Mouse (Mus musculus): ENCODE results near the gene Olfr247.
"Not testable (repeated sequence)": the region's sequence is repeated elsewhere in the genome, so short reads cannot be mapped to it uniquely, and the experiment has no call there.

Gene Olfr247

GRCm38 (mm10) chr10:129976040-129976439, at the start of gene Olfr247:
Olfr247 (minus strand) TSS chr10:129976140.
- not testable (repeated sequence) for DNase-seq (ENCODE audit: low read depth in 1 of 2, low spot score in 2 of 2)

- DNase-seq (ENCODE audit: low read depth in 1 of 2, low spot score in 2 of 2), result no peak
Observed at GRCm38 (mm10) chr10:130012321-130012720, 36.4 kb upstream of the Olfr247 start, which contains the start of gene Olfr820. Olfr820 (plus strand) TSS chr10:130012621.

- not testable (repeated sequence) for DNase-seq (ENCODE audit: low read depth in 1 of 2, low spot score in 2 of 2)
Observed at GRCm38 (mm10) chr10:130005366-130005765, 29.4 kb upstream of the Olfr247 start.

- not testable (repeated sequence) for DNase-seq (ENCODE audit: low read depth in 1 of 2, low spot score in 2 of 2)
Observed at GRCm38 (mm10) chr10:130004104-130004503, 28.2 kb upstream of the Olfr247 start.

GRCm38 (mm10) chr10:129984962-129985361, 9.0 kb upstream of the Olfr247 start, which contains the start of gene Gm10310:
Gm10310 (minus strand) TSS chr10:129985062.
- not testable (repeated sequence) for DNase-seq (ENCODE audit: low read depth in 1 of 2, low spot score in 2 of 2)

GRCm38 (mm10) chr10:129981867-129982266, 5.9 kb upstream of the Olfr247 start:
- DNase-seq (ENCODE audit: low read depth in 1 of 2, low spot score in 2 of 2), result not testable (repeated sequence)

GRCm38 (mm10) chr10:129972994-129973393, 2.9 kb downstream of the Olfr247 start:
- DNase-seq (ENCODE audit: low read depth in 1 of 2, low spot score in 2 of 2), result not testable (repeated sequence)

- DNase-seq (ENCODE audit: low read depth in 1 of 2, low spot score in 2 of 2), result not testable (repeated sequence)
Observed at GRCm38 (mm10) chr10:129967166-129967565, 8.8 kb downstream of the Olfr247 start, which contains the start of gene Olfr819. Olfr819 (minus strand) TSS chr10:129967266.

- DNase-seq (ENCODE audit: low read depth in 1 of 2, low spot score in 2 of 2), result not testable (repeated sequence)
Observed at GRCm38 (mm10) chr10:129966232-129966631, 9.7 kb downstream of the Olfr247 start.

- no peak for DNase-seq (ENCODE audit: low read depth in 1 of 2, low spot score in 2 of 2)
Observed at GRCm38 (mm10) chr10:129949000-129949399, 26.9 kb downstream of the Olfr247 start, which contains the start of gene Olfr818. Olfr818 (minus strand) TSS chr10:129949100.
